ENCODE assay signal across 21 mouse cellular contexts in genomic region chr19:21791386-21791785, GRCm38 (mm10). TPM values are rescaled to one million over a fixed set of nuclear protein-coding genes. Genes with fewer than 3 reads are reported as not detected.
DNase-seq lines count a peak whose midpoint lies in the region; ATAC-seq and TF ChIP-seq lines count a peak whose summit lies in the region.
"Had no signal": no experiment of that assay in that cellular context is flagged by ENCODE, and none has a peak within 500 bp of the region (broad histone marks: within the 10 kb centered on the region; RNA-seq: fewer than 3 reads in every experiment).

No protein-coding gene starts in this region.

- no peak for TF ChIP-seq CTCF in forebrain, postnatal 0 days (IDR thresholded peaks at IDR 0.05; ENCODE audit: low read depth)

- no peak overlapping the region for H3K4me2 ChIP-seq in forebrain, embryonic 13.5 days
- H3K4me2 ChIP-seq in forebrain, postnatal 0 days (ENCODE audit: low read depth), result no peak overlapping the region
- no peak overlapping the region for H3K4me2 ChIP-seq in hindbrain, embryonic 12.5 days (replicated peaks)
- H3K4me2 ChIP-seq in hindbrain, embryonic 14.5 days (replicated peaks), result no peak overlapping the region
- no peak overlapping the region for H3K4me2 ChIP-seq in midbrain, embryonic 15.5 days
- H3K4me2 ChIP-seq in midbrain, embryonic 14.5 days (ENCODE audit: low read length), result no peak overlapping the region
- H3K4me2 ChIP-seq: heart, embryonic 11.5 days; heart, embryonic 15.5 days had no signal

- peak overlapping the region; percentile 61; the same call in 1 of the 2 replicates for H3K27ac ChIP-seq in forebrain, embryonic 13.5 days
- H3K27ac ChIP-seq in forebrain, postnatal 0 days (ENCODE audit: low read depth, low read length), result no peak overlapping the region
- H3K27ac ChIP-seq in hindbrain, embryonic 12.5 days, result 0 out of 2 replicates have a peak overlapping the region, but pooled peaks have one; percentile 30
- H3K27ac ChIP-seq in hindbrain, embryonic 14.5 days, result no peak overlapping the region
- 0 out of 2 replicates have a peak overlapping the region, but pooled peaks have one; percentile 25 for H3K27ac ChIP-seq in midbrain, embryonic 15.5 days
- no peak overlapping the region for H3K27ac ChIP-seq in midbrain, embryonic 14.5 days (replicated peaks; ENCODE audit: low read depth, low read length)
- H3K27ac ChIP-seq: embryonic facial prominence, embryonic 10.5 days; heart, adult 2 months; heart, embryonic 15.5 days had no signal

- DNase-seq in forebrain, postnatal 0 days, result no peak
- DNase-seq in hindbrain, embryonic 14.5 days (ENCODE audit: low spot score), result no peak
- DNase-seq in midbrain, embryonic 14.5 days, result no peak
- DNase-seq in cerebellum, postnatal 10 days, result no peak
- DNase-seq in frontal cortex, postnatal 10 days (ENCODE audit: low spot score in 2 of 2), result no peak
- DNase-seq: adrenal gland, postnatal 14 days; cerebellum, adult 11-12 months; cerebellum, postnatal 36 days; gastrocnemius, postnatal 10 days; heart, adult 2 months; kidney, adult 11 months; kidney, adult 9 months had no signal

- peaks cover 29% of the 10 kb centered on the region for H3K36me3 ChIP-seq in forebrain, embryonic 13.5 days (ENCODE audit: poor library complexity, severe bottlenecking)
- 0 out of 2 replicates have a peak, but pooled peaks cover 3% of the 10 kb centered on the region for H3K36me3 ChIP-seq in forebrain, postnatal 0 days (ENCODE audit: insufficient read depth)
- H3K36me3 ChIP-seq in hindbrain, embryonic 12.5 days, result peaks cover 32% of the 10 kb centered on the region
- peaks cover 37% of the 10 kb centered on the region for H3K36me3 ChIP-seq in hindbrain, embryonic 14.5 days (replicated peaks; ENCODE audit: control insufficient read depth, insufficient read depth)
- H3K36me3 ChIP-seq in midbrain, embryonic 15.5 days (replicated peaks), result 0 out of 2 replicates have a peak, but pooled peaks cover 3% of the 10 kb centered on the region
- peaks cover 33% of the 10 kb centered on the region for H3K36me3 ChIP-seq in midbrain, embryonic 14.5 days (ENCODE audit: control insufficient read depth, insufficient read depth, low read length)

- no peak overlapping the region for H3K4me3 ChIP-seq in forebrain, embryonic 13.5 days
- no peak overlapping the region for H3K4me3 ChIP-seq in forebrain, postnatal 0 days (ENCODE audit: low read depth, low read length)
- no peak overlapping the region for H3K4me3 ChIP-seq in hindbrain, embryonic 12.5 days
- H3K4me3 ChIP-seq in hindbrain, embryonic 14.5 days (replicated peaks; ENCODE audit: low read length), result no peak overlapping the region
- no peak overlapping the region for H3K4me3 ChIP-seq in midbrain, embryonic 15.5 days
- no peak overlapping the region for H3K4me3 ChIP-seq in midbrain, embryonic 14.5 days (replicated peaks; ENCODE audit: low read depth, low read length)
- H3K4me3 ChIP-seq: embryonic facial prominence, embryonic 10.5 days; heart, adult 2 months; heart, embryonic 15.5 days had no signal

- no peaks in the 10 kb centered on the region for H3K27me3 ChIP-seq in forebrain, embryonic 13.5 days
- H3K27me3 ChIP-seq in forebrain, postnatal 0 days (ENCODE audit: insufficient read depth, low read length), result no peaks in the 10 kb centered on the region
- H3K27me3 ChIP-seq in hindbrain, embryonic 12.5 days, result no peaks in the 10 kb centered on the region
- no peaks in the 10 kb centered on the region for H3K27me3 ChIP-seq in hindbrain, embryonic 14.5 days (ENCODE audit: control insufficient read depth, insufficient read depth, low read length)
- no peaks in the 10 kb centered on the region for H3K27me3 ChIP-seq in midbrain, embryonic 15.5 days (replicated peaks)
- no peaks in the 10 kb centered on the region for H3K27me3 ChIP-seq in midbrain, embryonic 14.5 days (ENCODE audit: control insufficient read depth, insufficient read depth, low read length)
- H3K27me3 ChIP-seq: heart, embryonic 15.5 days had no signal

- 88% methylated on average over 3 of the region's 3 CpGs for WGBS in forebrain, embryonic 13.5 days
- WGBS in forebrain, postnatal 0 days, result 73% methylated on average over 3 of the region's 3 CpGs
- WGBS in hindbrain, embryonic 12.5 days, result 73% methylated on average over 3 of the region's 3 CpGs
- 58% methylated on average over 3 of the region's 3 CpGs for WGBS in hindbrain, embryonic 14.5 days
- WGBS in midbrain, embryonic 15.5 days, result 68% methylated on average over 3 of the region's 3 CpGs
- 64% methylated on average over 3 of the region's 3 CpGs for WGBS in midbrain, embryonic 14.5 days

- H3K4me1 ChIP-seq in forebrain, embryonic 13.5 days, result peaks cover 52% of the 10 kb centered on the region
- peaks cover 17% of the 10 kb centered on the region for H3K4me1 ChIP-seq in forebrain, postnatal 0 days (ENCODE audit: insufficient read depth)
- peaks cover 42% of the 10 kb centered on the region for H3K4me1 ChIP-seq in hindbrain, embryonic 12.5 days
- H3K4me1 ChIP-seq in hindbrain, embryonic 14.5 days (replicated peaks; ENCODE audit: control insufficient read depth, insufficient read depth, low read length), result peaks cover 44% of the 10 kb centered on the region
- peaks cover 35% of the 10 kb centered on the region for H3K4me1 ChIP-seq in midbrain, embryonic 15.5 days
- H3K4me1 ChIP-seq in midbrain, embryonic 14.5 days (ENCODE audit: control insufficient read depth, insufficient read depth, low read length), result peaks cover 45% of the 10 kb centered on the region

- H3K9ac ChIP-seq in forebrain, embryonic 13.5 days, result no peak overlapping the region
- H3K9ac ChIP-seq in forebrain, postnatal 0 days, result no peak overlapping the region
- no peak overlapping the region for H3K9ac ChIP-seq in hindbrain, embryonic 12.5 days
- no peak overlapping the region for H3K9ac ChIP-seq in hindbrain, embryonic 14.5 days
- no peak overlapping the region for H3K9ac ChIP-seq in midbrain, embryonic 15.5 days
- no peak overlapping the region for H3K9ac ChIP-seq in midbrain, embryonic 14.5 days (replicated peaks; ENCODE audit: low read length)
- H3K9ac ChIP-seq: heart, embryonic 15.5 days had no signal

- H3K9me3 ChIP-seq in forebrain, embryonic 13.5 days (replicated peaks), result no peaks in the 10 kb centered on the region
- H3K9me3 ChIP-seq in forebrain, postnatal 0 days (ENCODE audit: low read length), result no peaks in the 10 kb centered on the region
- H3K9me3 ChIP-seq in hindbrain, embryonic 12.5 days (replicated peaks), result no peaks in the 10 kb centered on the region
- no peaks in the 10 kb centered on the region for H3K9me3 ChIP-seq in hindbrain, embryonic 14.5 days (ENCODE audit: control insufficient read depth, low read length)
- H3K9me3 ChIP-seq in midbrain, embryonic 15.5 days, result no peaks in the 10 kb centered on the region
- no peaks in the 10 kb centered on the region for H3K9me3 ChIP-seq in midbrain, embryonic 14.5 days (ENCODE audit: control insufficient read depth, low read length)
- H3K9me3 ChIP-seq: embryonic facial prominence, embryonic 10.5 days; G1E; heart, embryonic 15.5 days had no signal

- no peak for ATAC-seq in forebrain, embryonic 13.5 days
- ATAC-seq in forebrain, postnatal 0 days, result no peak
- no peak for ATAC-seq in hindbrain, embryonic 12.5 days (ENCODE audit: low FRiP score)
- ATAC-seq in hindbrain, embryonic 14.5 days (ENCODE audit: low FRiP score), result no peak
- ATAC-seq in midbrain, embryonic 15.5 days (replicated peaks), result no peak
- no peak for ATAC-seq in midbrain, embryonic 14.5 days (ENCODE audit: low FRiP score, low TSS enrichment)
- ATAC-seq: activated CD4-positive, CD25-positive, alpha-beta regulatory T cell, adult 4 months; inflammation-experienced regulatory T-cells, adult 6 months had no signal

RNA-seq across cellular contexts. Expression of gene Cemip2, which starts 13.2 kb away (rescaled TPM):
- 54.2 and 61.3 TPM in 2 replicates for polyA plus RNA-seq in forebrain, embryonic 13.5 days (2015; fragmentation: Nextera tagmentation; extraction: Ambion mirVana)
- total RNA-seq in forebrain, postnatal 0 days (2014; rRNA removed), result 30.7 and 42.5 TPM in 2 replicates
- polyA plus RNA-seq in forebrain, postnatal 0 days (2015; fragmentation: Nextera tagmentation; extraction: Ambion mirVana), result 13.4 and 17.4 TPM in 2 replicates
- polyA plus RNA-seq in hindbrain, embryonic 12.5 days (2016; fragmentation: Nextera tagmentation; extraction: Ambion mirVana), result 90.3 and 92.0 TPM in 2 replicates
- 26.4 and 26.8 TPM in 2 replicates for polyA plus RNA-seq in hindbrain, embryonic 14.5 days (2014; fragmentation: Nextera tagmentation; extraction: Ambion mirVana)
- 39.9 and 41.6 TPM in 2 replicates for polyA plus RNA-seq in midbrain, embryonic 15.5 days (2015; fragmentation: Nextera tagmentation; extraction: Ambion mirVana)
- 32.5 and 53.9 TPM in 2 replicates for polyA plus RNA-seq in midbrain, embryonic 14.5 days (2014; fragmentation: Nextera tagmentation; extraction: Ambion mirVana)

Comparison
In these comparisons a context has a peak if more than half of its experiments do, and no peak if none do; other contexts are left out.
1. H3K27ac ChIP-seq: peak in forebrain, embryonic 13.5 days (single experiment), hindbrain, embryonic 12.5 days (single experiment) and midbrain, embryonic 15.5 days (single experiment); none in forebrain, postnatal 0 days (single experiment), hindbrain, embryonic 14.5 days (single experiment) and midbrain, embryonic 14.5 days (single experiment).